Mouse (Mus musculus) neural tube, embryonic 13.5 days (tissue): ENCODE data around the gene Gm21985. TPM values are rescaled to one million over a fixed set of nuclear protein-coding genes. Genes with fewer than 3 reads are reported as not detected.

Experiments
- ATAC-seq: fragments of 200-750 bp; cut with Nextera tagmentation; 2 replicates; pipeline ENCODE4 v1.8.0; 2017; ENCODE audit warnings: low read depth, mild to moderate bottlenecking, moderate TSS enrichment, moderate library complexity
- H3K27ac ChIP-seq: fragments of 300-500 bp; sonication (generic); replicated peaks from 2 replicates; pipeline ENCODE4 v1.5.1; 2015; ENCODE audit warnings: moderate library complexity, mild to moderate bottlenecking, inconsistent platforms
- H3K27me3 ChIP-seq: fragments of 300-500 bp; sonication (generic); 2 replicates; pipeline ENCODE4 v1.6.1; 2015; ENCODE audit warnings: mild to moderate bottlenecking, inconsistent platforms
- H3K36me3 ChIP-seq: fragments of 300-500 bp; sonication (generic); 2 replicates; pipeline ENCODE4 v1.6.1; 2015; ENCODE audit warnings: mild to moderate bottlenecking, inconsistent platforms
- H3K4me1 ChIP-seq: fragments of 300-500 bp; sonication (generic); replicated peaks from 2 replicates; pipeline ENCODE4 v1.6.1; 2015; ENCODE audit warnings: inconsistent platforms
- H3K4me2 ChIP-seq: fragments of 300-500 bp; sonication (generic); 2 replicates; pipeline ENCODE4 v1.6.1; 2015; ENCODE audit warnings: inconsistent platforms, mild to moderate bottlenecking, moderate library complexity
- H3K4me3 ChIP-seq: fragments of 300-500 bp; sonication (generic); 2 replicates; pipeline ENCODE4 v1.5.1; 2015; ENCODE audit warnings: mild to moderate bottlenecking, inconsistent platforms
- H3K9ac ChIP-seq: fragments of 300-500 bp; sonication (generic); 2 replicates; pipeline ENCODE4 v1.6.1; 2015; ENCODE audit warnings: moderate library complexity, mild to moderate bottlenecking, inconsistent platforms
- H3K9me3 ChIP-seq: fragments of 300-500 bp; sonication (generic); 2 replicates; pipeline ENCODE4 v1.6.1; 2016; ENCODE audit warnings: inconsistent platforms
- WGBS: fragments of 180-500 bp; shearing (Covaris S2); methylation state at CpG from one replicate; pipeline ENCODE4 v1.1.7; 2015; 5-methylcytosine and 5-hydroxymethylcytosine counted together
- polyA plus RNA-seq: library from polyadenylated mRNA; unstranded; fragments of >200 nt; fragmentation: Nextera tagmentation; extraction: Ambion mirVana; gene quantifications from 2 replicates; pipeline ENCODE4 v1.2.1, GENCODE M21; 2015

The Gm21985 gene
- polyA plus RNA-seq = not detected in 2 replicates

- H3K27ac ChIP-seq = peak within 1 kb of the TSS; percentile 93
- peak; percentile 59 for ATAC-seq
- H3K9me3 ChIP-seq = no peaks in the 10 kb centered on the region
- peaks cover 59% of the 10 kb centered on the region for H3K4me1 ChIP-seq
- peak within 1 kb of the TSS; percentile 85 for H3K4me3 ChIP-seq
- H3K4me2 ChIP-seq = peak within 1 kb of the TSS; percentile 94
- WGBS = 1% methylated on average over 11 of the region's 11 CpGs
- no peaks in the 10 kb centered on the region for H3K36me3 ChIP-seq
- H3K9ac ChIP-seq = peak within 1 kb of the TSS; percentile 87
- H3K27me3 ChIP-seq = no peaks in the 10 kb centered on the region
Observed at GRCm38 (mm10) chr2:112266242-112266592, at the start of gene Gm21985. Gene Gm21985, plus strand, starts transcription at chr2:112266314.

- Histone ChIP-seq H3K9me3 (no peaks in the 10 kb centered on the region), H3K27me3 (no peaks in the 10 kb centered on the region), H3K4me1 (no peaks in the 10 kb centered on the region), H3K4me3 (no peak overlapping the region), H3K36me3 (no peaks in the 10 kb centered on the region), H3K9ac (no peak overlapping the region), H3K4me2 (no peak overlapping the region), H3K27ac (no peak overlapping the region)
- 82% methylated on average over 6 of the region's 6 CpGs for WGBS
- ATAC-seq = no peak
Observed at GRCm38 (mm10) chr2:112217614-112218013, 48.5 kb upstream of the Gm21985 start.

- Histone ChIP-seq H3K9ac (no peak overlapping the region), H3K4me3 (no peak overlapping the region), H3K36me3 (no peaks in the 10 kb centered on the region), H3K4me2 (no peak overlapping the region), H3K9me3 (no peaks in the 10 kb centered on the region), H3K27ac (no peak overlapping the region), H3K4me1 (no peaks in the 10 kb centered on the region), H3K27me3 (no peaks in the 10 kb centered on the region)
- ATAC-seq = no peak
- 92% methylated on average over 5 of the region's 5 CpGs for WGBS
Observed at GRCm38 (mm10) chr2:112220880-112221279, 45.2 kb upstream of the Gm21985 start.

GRCm38 (mm10) chr2:112222607-112223006 is 43.5 kb upstream of the Gm21985 start:
- H3K9ac ChIP-seq = no peak overlapping the region
- H3K9me3 ChIP-seq = no peaks in the 10 kb centered on the region

GRCm38 (mm10) chr2:112224356-112224755 is 41.8 kb upstream of the Gm21985 start:
- Histone ChIP-seq H3K4me2 (no peak overlapping the region), H3K4me3 (no peak overlapping the region), H3K27ac (no peak overlapping the region), H3K9me3 (no peaks in the 10 kb centered on the region), H3K4me1 (no peaks in the 10 kb centered on the region), H3K27me3 (no peaks in the 10 kb centered on the region), H3K36me3 (no peaks in the 10 kb centered on the region), H3K9ac (no peak overlapping the region)
- no peak for ATAC-seq
- WGBS = 64% methylated on average over 4 of the region's 4 CpGs

More at GRCm38 (mm10) chr2:112222607-112223006, 43.5 kb upstream of the Gm21985 start:
- Histone ChIP-seq H3K4me1 (no peaks in the 10 kb centered on the region), H3K27ac (no peak overlapping the region), H3K27me3 (no peaks in the 10 kb centered on the region), H3K4me3 (no peak overlapping the region), H3K4me2 (no peak overlapping the region), H3K36me3 (no peaks in the 10 kb centered on the region)
- no peak for ATAC-seq
- WGBS = 80% methylated on average over 5 of the region's 5 CpGs

- no peak for ATAC-seq
- 71% methylated on average over 1 of the region's 1 CpGs for WGBS
Observed at GRCm38 (mm10) chr2:112232623-112233022, 33.5 kb upstream of the Gm21985 start.

GRCm38 (mm10) chr2:112236620-112237019 is 29.5 kb upstream of the Gm21985 start:
- H3K27ac ChIP-seq = no peak overlapping the region
- no peak overlapping the region for H3K4me2 ChIP-seq
- peaks cover 12% of the 10 kb centered on the region for H3K4me1 ChIP-seq
- H3K27me3 ChIP-seq = peaks cover 7% of the 10 kb centered on the region; the same call in 1 of the 2 replicates
- H3K9ac ChIP-seq = no peak overlapping the region
- WGBS = 86% methylated on average over 2 of the region's 2 CpGs
- no peaks in the 10 kb centered on the region for H3K36me3 ChIP-seq
- H3K9me3 ChIP-seq = no peaks in the 10 kb centered on the region
- no peak for ATAC-seq
- H3K4me3 ChIP-seq = no peak overlapping the region

More at GRCm38 (mm10) chr2:112232623-112233022, 33.5 kb upstream of the Gm21985 start:
- Histone ChIP-seq H3K9ac (no peak overlapping the region), H3K4me3 (no peak overlapping the region), H3K9me3 (no peaks in the 10 kb centered on the region), H3K4me1 (no peaks in the 10 kb centered on the region), H3K27ac (no peak overlapping the region), H3K27me3 (no peaks in the 10 kb centered on the region), H3K4me2 (no peak overlapping the region), H3K36me3 (no peaks in the 10 kb centered on the region)

- H3K4me3 ChIP-seq = no peak overlapping the region
- no peaks in the 10 kb centered on the region for H3K36me3 ChIP-seq
- WGBS = 11% methylated on average over 4 of the region's 4 CpGs
- no peak overlapping the region for H3K4me2 ChIP-seq
- H3K4me1 ChIP-seq = peaks cover 12% of the 10 kb centered on the region
- H3K27me3 ChIP-seq = peaks cover 7% of the 10 kb centered on the region; the same call in 1 of the 2 replicates
- H3K9me3 ChIP-seq = no peaks in the 10 kb centered on the region
- no peak overlapping the region for H3K27ac ChIP-seq
- no peak for ATAC-seq
- no peak overlapping the region for H3K9ac ChIP-seq
Observed at GRCm38 (mm10) chr2:112238006-112238405, 28.1 kb upstream of the Gm21985 start.

GRCm38 (mm10) chr2:112239212-112239934 is 26.7 kb upstream of the Gm21985 start, which contains the start of gene Lpcat4:
Gene Lpcat4, plus strand, starts transcription at chr2:112239468.
- Histone ChIP-seq H3K27me3 (peaks cover 7% of the 10 kb centered on the region; the same call in 1 of the 2 replicates), H3K36me3 (peaks cover 13% of the 10 kb centered on the region), H3K9ac (peak within 1 kb of the TSS; percentile 91), H3K9me3 (no peaks in the 10 kb centered on the region), H3K27ac (peak within 1 kb of the TSS; percentile 98), H3K4me3 (peak within 1 kb of the TSS; percentile 81), H3K4me2 (peak within 1 kb of the TSS; percentile 82), H3K4me1 (peaks cover 12% of the 10 kb centered on the region)
- ATAC-seq = peak; percentile 91
- WGBS = under 1% methylated on average over 93 of the region's 94 CpGs

GRCm38 (mm10) chr2:112239935-112240721 is 26.0 kb upstream of the Gm21985 start:
- H3K9ac ChIP-seq = peak overlapping the region; percentile 91
- no peaks in the 10 kb centered on the region for H3K9me3 ChIP-seq
- peak overlapping the region; percentile 82 for H3K4me2 ChIP-seq
- H3K4me3 ChIP-seq = peak overlapping the region; percentile 81
- WGBS = 0% methylated on average over 28 of the region's 28 CpGs
- H3K4me1 ChIP-seq = peaks cover 12% of the 10 kb centered on the region
- ATAC-seq = peak; percentile 78
- peaks cover 7% of the 10 kb centered on the region; the same call in 1 of the 2 replicates for H3K27me3 ChIP-seq
- peak overlapping the region; percentile 98 for H3K27ac ChIP-seq
- peaks cover 21% of the 10 kb centered on the region for H3K36me3 ChIP-seq

- Histone ChIP-seq H3K27me3 (peaks cover 7% of the 10 kb centered on the region; the same call in 1 of the 2 replicates), H3K9ac (no peak overlapping the region), H3K4me1 (peaks cover 12% of the 10 kb centered on the region), H3K36me3 (peaks cover 37% of the 10 kb centered on the region), H3K27ac (no peak overlapping the region), H3K4me2 (no peak overlapping the region), H3K4me3 (no peak overlapping the region), H3K9me3 (no peaks in the 10 kb centered on the region)
- 87% methylated on average over 14 of the region's 14 CpGs for WGBS
- no peak for ATAC-seq
Observed at GRCm38 (mm10) chr2:112241787-112242186, 24.3 kb upstream of the Gm21985 start.

GRCm38 (mm10) chr2:112245307-112245706 is 20.8 kb upstream of the Gm21985 start:
- H3K27me3 ChIP-seq = no peaks in the 10 kb centered on the region
- 94% methylated on average over 5 of the region's 5 CpGs for WGBS
- no peak overlapping the region for H3K9ac ChIP-seq
- H3K36me3 ChIP-seq = peaks cover 50% of the 10 kb centered on the region
- H3K9me3 ChIP-seq = no peaks in the 10 kb centered on the region
- H3K4me2 ChIP-seq = no peak overlapping the region
- H3K27ac ChIP-seq = no peak overlapping the region
- peaks cover 11% of the 10 kb centered on the region for H3K4me1 ChIP-seq
- no peak for ATAC-seq
- H3K4me3 ChIP-seq = no peak overlapping the region
